Mouse (Mus musculus) forebrain, embryonic 12.5 days (tissue): ENCODE measurements at regions not wholly inside any gene's neighbourhood (a gene's known extent, or its start where the extent isn't known, plus 50 kb on each side); places are given as distances from the start of the nearest gene placed in this dataset.
"Not testable (repeated sequence)": the region's sequence is repeated elsewhere in the genome, so short reads cannot be mapped to it uniquely, and the experiment has no call there.

Source experiments
- ATAC-seq: fragments of 200-750 bp; cut with Nextera tagmentation; 2 replicates; pipeline ENCODE4 v1.8.0; 2017; ENCODE audit warnings: moderate TSS enrichment; ENCODE audit not compliant: low FRiP score
- H3K27ac ChIP-seq: fragments of 300-500 bp; sonication (generic); 2 replicates; pipeline ENCODE4 v1.5.1; 2016; ENCODE audit warnings: mild to moderate bottlenecking
- H3K27me3 ChIP-seq: fragments of 300-500 bp; sonication (generic); 2 replicates; pipeline ENCODE4 v1.6.1; 2016; ENCODE audit warnings: mild to moderate bottlenecking
- H3K36me3 ChIP-seq: fragments of 300-500 bp; sonication (generic); replicated peaks from 2 replicates; pipeline ENCODE4 v1.6.1; 2016; ENCODE audit warnings: mild to moderate bottlenecking
- H3K4me1 ChIP-seq: fragments of 300-500 bp; sonication (generic); 2 replicates; pipeline ENCODE4 v1.6.1; 2016
- H3K4me2 ChIP-seq: fragments of 300-500 bp; sonication (generic); 2 replicates; pipeline ENCODE4 v1.6.1; 2016; ENCODE audit warnings: mild to moderate bottlenecking, moderate library complexity
- H3K4me3 ChIP-seq: fragments of 300-500 bp; sonication (generic); replicated peaks from 2 replicates; pipeline ENCODE4 v1.5.1; 2016; ENCODE audit warnings: mild to moderate bottlenecking
- H3K9ac ChIP-seq: fragments of 300-500 bp; sonication (generic); 2 replicates; pipeline ENCODE4 v1.6.1; 2016; ENCODE audit warnings: mild to moderate bottlenecking
- H3K9me3 ChIP-seq: fragments of 300-500 bp; sonication (generic); 2 replicates; pipeline ENCODE4 v1.6.1; 2016
- WGBS: fragments of 180-500 bp; shearing (Covaris S2); methylation state at CpG from one replicate; pipeline ENCODE4 v1.1.7; 2016; 5-methylcytosine and 5-hydroxymethylcytosine counted together

DNA sequence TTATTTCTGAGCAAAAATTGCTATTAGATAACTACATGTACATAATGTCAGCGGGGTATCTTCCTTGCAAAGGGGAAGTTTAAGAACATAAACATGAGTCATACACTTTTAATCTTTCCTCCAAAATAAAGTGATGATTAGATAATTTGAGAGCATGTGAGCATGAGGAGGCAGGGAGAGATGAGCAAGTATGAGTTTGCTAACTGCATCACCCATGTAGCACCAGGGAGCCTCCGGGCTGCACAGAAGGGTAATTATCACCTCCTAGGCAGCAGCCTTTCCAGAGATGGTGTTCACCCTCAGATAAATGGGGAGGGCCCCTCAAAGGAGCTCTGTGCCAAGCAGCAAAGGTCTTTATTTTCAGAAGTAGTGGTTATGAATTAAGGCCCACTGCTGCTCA, 568.1 kb upstream of the G6pd2 start:
- Histone ChIP-seq H3K9ac (no peak overlapping the region), H3K4me1 (peaks cover 2% of the 10 kb centered on the region; the same call in 1 of the 2 replicates), H3K27ac (no peak overlapping the region), H3K4me3 (no peak overlapping the region), H3K27me3 (no peaks in the 10 kb centered on the region), H3K36me3 (no peaks in the 10 kb centered on the region), H3K9me3 (no peaks in the 10 kb centered on the region), H3K4me2 (no peak overlapping the region)
- WGBS, result 65% methylated on average over 2 of the region's 2 CpGs
- ATAC-seq, result peak; percentile 75; the same call in 1 of the 2 replicates

GRCm38 (mm10) chr5:61288506-61288905, 520.1 kb upstream of the G6pd2 start:
- not testable (repeated sequence) for H3K27me3 ChIP-seq, H3K4me2 ChIP-seq, H3K4me1 ChIP-seq, H3K4me3 ChIP-seq, H3K9me3 ChIP-seq, H3K27ac ChIP-seq, H3K9ac ChIP-seq, H3K36me3 ChIP-seq, ATAC-seq
- WGBS, result 89% methylated on average over 15 of the region's 15 CpGs

DNA sequence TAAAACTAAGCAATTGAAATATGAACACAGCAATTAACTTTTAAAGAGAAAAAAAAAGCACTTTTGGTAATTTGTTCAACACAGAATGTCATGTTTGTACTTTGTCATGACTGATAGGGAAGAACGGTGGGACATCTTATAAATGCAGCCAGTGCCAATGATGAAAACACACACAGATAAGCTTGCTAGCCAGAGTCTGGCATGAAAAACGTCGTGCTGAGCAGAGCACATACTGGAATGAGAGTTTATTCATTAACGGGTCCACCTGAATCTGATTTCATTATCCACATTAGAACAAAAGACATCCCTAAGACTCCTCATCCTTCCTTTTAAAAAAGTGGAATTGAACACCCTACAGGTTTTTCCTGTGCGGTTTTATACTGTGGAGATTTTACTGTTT, 493.7 kb upstream of the G6pd2 start:
- no peak for ATAC-seq
- 73% methylated on average over 5 of the region's 5 CpGs for WGBS
- H3K27me3 ChIP-seq, result no peaks in the 10 kb centered on the region

DNA sequence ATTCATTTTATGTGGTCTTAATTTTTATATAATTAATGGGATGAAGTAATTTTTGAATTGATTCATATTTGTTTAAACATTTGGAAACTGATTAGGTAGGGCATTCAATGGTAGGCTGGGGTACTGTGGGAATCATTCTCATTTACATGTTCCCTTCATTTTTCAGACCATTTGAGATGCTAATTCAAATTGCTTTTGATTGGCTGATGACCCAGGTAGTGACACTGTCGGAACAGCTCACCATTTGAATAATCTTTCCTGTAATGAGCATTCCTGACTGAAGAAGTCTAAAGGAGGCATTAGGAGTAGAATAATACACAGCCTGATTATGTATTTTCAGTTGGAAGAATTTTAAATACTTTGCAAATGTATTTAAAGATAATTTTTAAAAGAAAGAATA, 457.2 kb upstream of the G6pd2 start:
- Histone ChIP-seq H3K4me1 (no peaks in the 10 kb centered on the region), H3K9me3 (no peaks in the 10 kb centered on the region), H3K27ac (no peak overlapping the region), H3K9ac (no peak overlapping the region), H3K36me3 (no peaks in the 10 kb centered on the region), H3K4me2 (no peak overlapping the region), H3K4me3 (no peak overlapping the region), H3K27me3 (no peaks in the 10 kb centered on the region)
- ATAC-seq, result peak; percentile 51; the same call in 1 of the 2 replicates
- WGBS, result 44% methylated on average over 1 of the region's 1 CpGs

More for the DNA sequence above, 493.7 kb upstream of the G6pd2 start:
- H3K4me3 ChIP-seq, result no peak overlapping the region
- H3K36me3 ChIP-seq, result no peaks in the 10 kb centered on the region
- H3K27ac ChIP-seq, result no peak overlapping the region
- no peaks in the 10 kb centered on the region for H3K9me3 ChIP-seq
- H3K4me1 ChIP-seq, result no peaks in the 10 kb centered on the region
- H3K9ac ChIP-seq, result no peak overlapping the region
- no peak overlapping the region for H3K4me2 ChIP-seq

DNA sequence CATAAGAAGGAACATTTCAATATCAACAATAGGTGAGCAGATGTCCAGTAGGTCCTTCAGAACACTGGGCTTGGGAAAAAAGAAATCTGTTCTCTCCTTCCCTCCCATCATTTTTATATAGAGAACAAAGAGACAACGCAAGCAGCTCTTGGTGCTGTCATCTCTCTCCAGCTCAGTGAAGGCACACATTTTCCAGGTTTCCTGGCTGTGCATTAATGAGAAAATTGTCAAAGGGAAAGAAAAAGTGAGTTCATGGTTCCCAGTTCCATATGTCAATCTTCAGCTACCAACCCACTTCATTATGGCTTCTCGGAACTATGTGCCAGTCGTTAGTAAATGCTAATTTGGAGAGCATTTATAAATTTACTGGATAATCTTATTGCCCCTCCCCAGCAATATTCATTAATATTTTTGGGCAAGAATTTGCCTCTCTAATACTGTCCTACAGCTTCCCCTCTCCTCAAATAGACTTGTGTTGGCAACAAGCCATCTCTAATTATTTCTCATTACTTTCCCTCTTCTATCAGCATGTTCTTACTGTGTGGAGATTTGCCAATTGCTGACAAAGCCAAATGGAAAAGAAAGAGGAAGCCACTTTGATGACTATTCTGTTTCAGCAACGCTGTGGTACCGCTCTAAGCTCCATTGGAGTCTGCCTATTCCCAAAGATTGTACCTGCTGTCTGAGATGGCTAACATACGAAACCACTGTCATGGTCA, 453.2 kb upstream of the G6pd2 start:
- no peak overlapping the region for H3K9ac ChIP-seq
- no peaks in the 10 kb centered on the region for H3K4me1 ChIP-seq
- H3K4me3 ChIP-seq, result no peak overlapping the region
- ATAC-seq, result peak; percentile 88; the same call in 1 of the 2 replicates
- no peak overlapping the region for H3K4me2 ChIP-seq
- 60% methylated on average over 6 of the region's 6 CpGs for WGBS
- no peaks in the 10 kb centered on the region for H3K27me3 ChIP-seq
- H3K36me3 ChIP-seq, result no peaks in the 10 kb centered on the region
- no peak overlapping the region for H3K27ac ChIP-seq
- no peaks in the 10 kb centered on the region for H3K9me3 ChIP-seq

- Histone ChIP-seq H3K9ac (no peak overlapping the region), H3K36me3 (no peaks in the 10 kb centered on the region), H3K4me1 (no peaks in the 10 kb centered on the region), H3K4me3 (no peak overlapping the region), H3K27ac (no peak overlapping the region), H3K27me3 (no peaks in the 10 kb centered on the region), H3K9me3 (no peaks in the 10 kb centered on the region), H3K4me2 (no peak overlapping the region)
- ATAC-seq, result no peak
- WGBS, result 81% methylated on average over 1 of the region's 1 CpGs
These were observed 435.7 kb upstream of the G6pd2 start for GRCm38 (mm10) chr5:61372901-61373300.

DNA sequence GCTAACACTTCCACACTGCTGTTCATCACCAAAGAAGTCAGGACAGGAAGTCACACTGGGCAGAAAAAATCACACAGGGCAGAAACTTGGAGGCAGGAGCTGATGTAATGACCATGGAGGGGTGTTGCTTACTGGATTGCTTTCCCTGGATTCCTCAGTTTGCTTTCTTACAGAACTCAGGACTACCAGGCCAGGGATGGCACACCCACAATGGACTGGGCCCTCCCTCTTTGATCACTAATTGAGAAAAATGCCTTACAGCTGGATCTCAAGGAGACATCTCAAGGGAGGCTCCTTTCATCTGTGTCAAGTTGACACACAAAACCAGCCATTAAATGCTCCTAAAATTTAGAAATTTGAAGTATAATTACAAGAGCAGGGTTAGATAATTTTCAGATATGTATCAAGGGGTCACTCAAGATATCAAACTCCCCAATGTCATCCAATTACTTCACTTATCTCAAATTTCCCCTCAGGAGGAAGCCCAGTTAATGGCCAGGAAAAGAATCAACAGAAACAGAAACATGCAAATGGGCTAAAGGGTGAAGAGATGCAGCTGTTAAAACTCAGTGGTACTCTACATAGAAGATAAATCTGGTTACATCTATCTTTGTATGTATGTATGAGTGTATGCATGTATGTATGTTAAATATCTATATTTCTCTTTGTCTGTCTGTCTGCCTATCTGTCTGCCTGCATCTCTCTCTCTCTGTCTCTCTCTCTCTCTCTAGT, 413.5 kb upstream of the G6pd2 start:
- Histone ChIP-seq H3K27me3 (no peaks in the 10 kb centered on the region), H3K9me3 (no peaks in the 10 kb centered on the region), H3K9ac (no peak overlapping the region), H3K27ac (no peak overlapping the region), H3K4me3 (no peak overlapping the region), H3K4me2 (no peak overlapping the region), H3K36me3 (no peaks in the 10 kb centered on the region), H3K4me1 (no peaks in the 10 kb centered on the region)
- no peak for ATAC-seq
